Mouse (Mus musculus) lung, postnatal 0 days (tissue): ENCODE measurements around the gene Parp14. TPM values are rescaled to one million over a fixed set of nuclear protein-coding genes. Genes with fewer than 3 reads are reported as not detected.

Source experiments
- ATAC-seq: fragments of 200-750 bp; cut with Nextera tagmentation; 2 replicates; pipeline ENCODE4 v1.8.0; 2017; ENCODE audit warnings: moderate library complexity
- DNase-seq: peaks from one replicate; pipeline ENCODE4 v3.0.0-alpha.2; 2016; ENCODE audit warnings: low spot score
- H3K27ac ChIP-seq: fragments of 300-500 bp; sonication (generic); 2 replicates; pipeline ENCODE4 v1.5.1; 2014; ENCODE audit warnings: antibody characterized with exemption, mild to moderate bottlenecking, low read length, mixed read lengths
- H3K27me3 ChIP-seq: fragments of 300-500 bp; sonication (generic); replicated peaks from 2 replicates; pipeline ENCODE4 v1.6.1; 2014; ENCODE audit warnings: low read length, mixed read lengths; ENCODE audit not compliant: insufficient read depth
- H3K36me3 ChIP-seq: fragments of 300-500 bp; sonication (generic); 2 replicates; pipeline ENCODE4 v1.6.1; 2014; ENCODE audit warnings: low read length, mixed read lengths; ENCODE audit not compliant: insufficient read depth
- H3K4me1 ChIP-seq: fragments of 300-500 bp; sonication (generic); 2 replicates; pipeline ENCODE4 v1.6.1; 2014; ENCODE audit warnings: antibody characterized with exemption, low read depth, low read length, mixed read lengths; ENCODE audit not compliant: insufficient read depth
- H3K4me2 ChIP-seq: fragments of 300-500 bp; sonication (generic); replicated peaks from 2 replicates; pipeline ENCODE4 v1.6.1; 2014; ENCODE audit warnings: low read depth, mild to moderate bottlenecking, low read length, moderate library complexity, mixed read lengths
- H3K4me3 ChIP-seq: fragments of 300-500 bp; sonication (generic); 2 replicates; pipeline ENCODE4 v1.5.1; 2014; ENCODE audit warnings: low read depth, low read length
- H3K9ac ChIP-seq: fragments of 300-500 bp; sonication (generic); replicated peaks from 2 replicates; pipeline ENCODE4 v1.6.1; 2014; ENCODE audit warnings: low read depth, mild to moderate bottlenecking
- H3K9me3 ChIP-seq: fragments of 300-500 bp; sonication (generic); 2 replicates; pipeline ENCODE4 v1.6.1; 2016; ENCODE audit warnings: low read length, mixed read lengths
- CTCF ChIP-seq: IDR thresholded peaks from 2 replicates; pipeline ENCODE4 v1.5.1; 2016; ENCODE audit warnings: antibody characterized with exemption, mild to moderate bottlenecking
- EP300 ChIP-seq: IDR thresholded peaks from 2 replicates; pipeline ENCODE4 v1.6.1; 2016; ENCODE audit warnings: antibody characterized with exemption, mild to moderate bottlenecking, control low read depth
- WGBS: fragments of 180-500 bp; shearing (Covaris S2); extraction: QIAGEN DNeasy Blood & Tissue Kit; methylation state at CpG from one replicate; pipeline ENCODE4 v1.1.7; 2014; 5-methylcytosine and 5-hydroxymethylcytosine counted together
- polyA plus RNA-seq: library from polyadenylated mRNA; unstranded; fragments of >200 nt; fragmentation: Nextera tagmentation; extraction: Ambion mirVana; gene quantifications from 2 replicates; pipeline ENCODE4 v1.2.1, GENCODE M21; 2015

The Parp14 gene
- polyA plus RNA-seq, 1 experiment from 2014 or later = 2.9 TPM

- H3K27me3 ChIP-seq = no peaks in the 10 kb centered on the region
- H3K9ac ChIP-seq = peak overlapping the region; percentile 86; the same call in 1 of the 2 replicates
- 23% methylated on average over 12 of the region's 12 CpGs for WGBS
- no peak for ATAC-seq
- no peaks in the 10 kb centered on the region for H3K36me3 ChIP-seq
- DNase-seq = no peak
- no peak overlapping the region for H3K27ac ChIP-seq
- H3K4me1 ChIP-seq = peaks cover 11% of the 10 kb centered on the region
- TF ChIP-seq EP300 (no peak), CTCF (no peak)
- H3K4me3 ChIP-seq = peak overlapping the region; percentile 91
- H3K9me3 ChIP-seq = no peaks in the 10 kb centered on the region
- peak overlapping the region; percentile 70 for H3K4me2 ChIP-seq
These were observed 554 bp upstream of the Parp14 start for GRCm38 (mm10) chr16:35871898-35872297.

- Histone ChIP-seq H3K36me3 (no peaks in the 10 kb centered on the region), H3K4me3 (peak overlapping the region; percentile 91), H3K4me2 (peak overlapping the region; percentile 70), H3K27ac (peak overlapping the region; percentile 82), H3K9ac (peak overlapping the region; percentile 86), H3K9me3 (no peaks in the 10 kb centered on the region), H3K4me1 (peaks cover 11% of the 10 kb centered on the region), H3K27me3 (no peaks in the 10 kb centered on the region)
- DNase-seq (peak; percentile 28), ATAC-seq (peak; percentile 26)
- 3% methylated on average over 12 of the region's 12 CpGs for WGBS
- TF ChIP-seq CTCF = no peak
- no peak for TF ChIP-seq EP300
These were observed 730 bp downstream of the Parp14 start for GRCm38 (mm10) chr16:35870581-35871047.

- WGBS = 63% methylated on average over 6 of the region's 6 CpGs
These were observed 1.7 kb downstream of the Parp14 start for GRCm38 (mm10) chr16:35869656-35870055.

GRCm38 (mm10) chr16:35869126-35869525 is 2.2 kb downstream of the Parp14 start:
- peak; percentile 51 for TF ChIP-seq CTCF
- no peak for TF ChIP-seq EP300
- peak; percentile 67 for DNase-seq
- Histone ChIP-seq H3K9ac (no peak overlapping the region), H3K27me3 (no peaks in the 10 kb centered on the region), H3K4me3 (0 out of 2 replicates have a peak overlapping the region, but pooled peaks have one; percentile 1), H3K4me2 (peak overlapping the region; percentile 70), H3K27ac (no peak overlapping the region), H3K4me1 (peaks cover 11% of the 10 kb centered on the region), H3K9me3 (no peaks in the 10 kb centered on the region), H3K36me3 (peaks cover 11% of the 10 kb centered on the region; the same call in 1 of the 2 replicates)
- WGBS = 19% methylated on average over 3 of the region's 3 CpGs
- peak; percentile 52 for ATAC-seq

More at GRCm38 (mm10) chr16:35869656-35870055, 1.7 kb downstream of the Parp14 start:
- H3K36me3 ChIP-seq = peaks cover 7% of the 10 kb centered on the region; the same call in 1 of the 2 replicates
- H3K27ac ChIP-seq = no peak overlapping the region
- 0 out of 2 replicates have a peak overlapping the region, but pooled peaks have one; percentile 1 for H3K4me3 ChIP-seq
- H3K9ac ChIP-seq = no peak overlapping the region
- peak overlapping the region; percentile 70 for H3K4me2 ChIP-seq
- TF ChIP-seq EP300 (no peak), CTCF (no peak)
- H3K4me1 ChIP-seq = peaks cover 11% of the 10 kb centered on the region
- no peak for DNase-seq
- no peaks in the 10 kb centered on the region for H3K9me3 ChIP-seq
- no peak for ATAC-seq
- no peaks in the 10 kb centered on the region for H3K27me3 ChIP-seq

- Histone ChIP-seq H3K9me3 (no peaks in the 10 kb centered on the region), H3K4me3 (no peak overlapping the region), H3K36me3 (peaks cover 13% of the 10 kb centered on the region; the same call in 1 of the 2 replicates), H3K27ac (no peak overlapping the region), H3K4me2 (no peak overlapping the region), H3K9ac (no peak overlapping the region), H3K27me3 (no peaks in the 10 kb centered on the region), H3K4me1 (peaks cover 11% of the 10 kb centered on the region)
- WGBS = 74% methylated on average over 11 of the region's 11 CpGs
- TF ChIP-seq EP300 (no peak), CTCF (no peak)
- DNase-seq (no peak), ATAC-seq (no peak)
These were observed 3.6 kb downstream of the Parp14 start for GRCm38 (mm10) chr16:35867726-35868125.

- Histone ChIP-seq H3K4me1 (no peaks in the 10 kb centered on the region), H3K4me3 (no peak overlapping the region), H3K27me3 (no peaks in the 10 kb centered on the region), H3K9ac (no peak overlapping the region), H3K27ac (no peak overlapping the region), H3K36me3 (peaks cover 19% of the 10 kb centered on the region; the same call in 1 of the 2 replicates), H3K9me3 (no peaks in the 10 kb centered on the region), H3K4me2 (no peak overlapping the region)
- no peak for ATAC-seq
- WGBS = 96% methylated on average over 1 of the region's 1 CpGs
- TF ChIP-seq EP300 (no peak), CTCF (peak; percentile 53)
- no peak for DNase-seq
These were observed 9.3 kb downstream of the Parp14 start for GRCm38 (mm10) chr16:35862057-35862456.
